ENCODE assay signal across 8 mouse cellular contexts in the genomic region with DNA sequence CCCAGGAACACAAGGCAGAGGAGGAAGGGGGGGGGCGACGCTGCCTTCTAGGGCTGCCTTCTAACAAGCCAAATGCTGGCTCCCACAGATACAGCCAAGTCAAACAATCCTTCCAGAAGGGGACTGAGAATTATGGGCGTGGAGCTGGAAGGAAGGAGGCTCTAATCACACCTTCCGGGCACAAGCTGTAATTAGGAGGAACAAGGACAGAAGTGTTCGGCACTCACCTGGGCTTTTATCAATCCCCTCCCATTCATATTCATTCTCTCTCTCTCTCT. TPM values are rescaled to one million over a fixed set of nuclear protein-coding genes. Genes with fewer than 3 reads are reported as not detected.
DNase-seq lines count a peak whose midpoint lies in the region; ATAC-seq lines count a peak whose summit lies in the region.

No protein-coding gene starts in this region.

- H3K9me3 ChIP-seq in megakaryocyte, embryonic 14.5 days: no peaks in the 10 kb centered on the region
- H3K9me3 ChIP-seq in heart, embryonic 15.5 days (replicated peaks): no peaks in the 10 kb centered on the region
- no peaks in the 10 kb centered on the region for H3K9me3 ChIP-seq in liver, embryonic 16.5 days (replicated peaks; ENCODE audit: control insufficient read depth, low read length)
- no peaks in the 10 kb centered on the region for H3K9me3 ChIP-seq in stomach, embryonic 15.5 days

- no peak for ATAC-seq in megakaryocyte, adult 5-6 weeks (ENCODE audit: poor library complexity, severe bottlenecking)
- no peak for ATAC-seq in heart, embryonic 15.5 days (replicated peaks; ENCODE audit: insufficient number of reproducible peaks, insufficient read depth, low FRiP score, low read depth)
- ATAC-seq in liver, embryonic 16.5 days (ENCODE audit: low read depth): no peak
- peak; percentile 41; the same call in 1 of the 2 replicates for ATAC-seq in stomach, embryonic 15.5 days (ENCODE audit: insufficient read depth, low FRiP score, low read depth)

- intact Hi-C loops in left cerebral cortex, postnatal 14 days (cut with DNase I): no loop called here

- H3K4me2 ChIP-seq in heart, embryonic 15.5 days: peak overlapping the region; percentile 69
- peak overlapping the region; percentile 40 for H3K4me2 ChIP-seq in liver, embryonic 16.5 days (ENCODE audit: low read depth, low read length)
- peak overlapping the region; percentile 62 for H3K4me2 ChIP-seq in stomach, embryonic 15.5 days

- H3K36me3 ChIP-seq in megakaryocyte, embryonic 14.5 days (replicated peaks; ENCODE audit: low read length): peaks cover 40% of the 10 kb centered on the region
- no peaks in the 10 kb centered on the region for H3K36me3 ChIP-seq in heart, embryonic 15.5 days
- no peaks in the 10 kb centered on the region for H3K36me3 ChIP-seq in liver, embryonic 16.5 days (ENCODE audit: control insufficient read depth, insufficient read depth)
- H3K36me3 ChIP-seq in stomach, embryonic 15.5 days: no peaks in the 10 kb centered on the region

- peak overlapping the region; percentile 13; the same call in 1 of the 2 replicates for H3K9ac ChIP-seq in heart, embryonic 15.5 days
- H3K9ac ChIP-seq in liver, embryonic 16.5 days (ENCODE audit: low read depth, low read length): no peak overlapping the region; the same call in 1 of the 2 replicates
- H3K9ac ChIP-seq in stomach, embryonic 15.5 days: no peak overlapping the region

- DNase-seq in cerebellum, adult 11 months: no peak
- no peak for DNase-seq in left cerebral cortex, postnatal 14 days (ENCODE audit: low spot score in 2 of 2)
- no peak for DNase-seq in spleen, postnatal 10 days (ENCODE audit: low spot score in 2 of 2)

- 16% methylated on average over 5 of the region's 5 CpGs for WGBS in heart, embryonic 15.5 days
- 10% methylated on average over 4 of the region's 5 CpGs for WGBS in liver, embryonic 16.5 days (ENCODE audit: insufficient replicate concordance)
- 6% methylated on average over 5 of the region's 5 CpGs for WGBS in stomach, embryonic 15.5 days

- peaks cover 81% of the 10 kb centered on the region for H3K4me1 ChIP-seq in megakaryocyte, embryonic 14.5 days
- H3K4me1 ChIP-seq in heart, embryonic 15.5 days (replicated peaks): peaks cover 78% of the 10 kb centered on the region
- H3K4me1 ChIP-seq in liver, embryonic 16.5 days (ENCODE audit: control insufficient read depth, low read depth, low read length): peaks cover 50% of the 10 kb centered on the region
- H3K4me1 ChIP-seq in stomach, embryonic 15.5 days: peaks cover 69% of the 10 kb centered on the region

- H3K27ac ChIP-seq in heart, embryonic 15.5 days: peak overlapping the region; percentile 88
- peak overlapping the region; percentile 55 for H3K27ac ChIP-seq in liver, embryonic 16.5 days (ENCODE audit: low read length)
- peak overlapping the region; percentile 89 for H3K27ac ChIP-seq in stomach, embryonic 15.5 days

- H3K4me3 ChIP-seq in megakaryocyte, embryonic 14.5 days (replicated peaks): peak overlapping the region; percentile 95
- peak overlapping the region; percentile 76 for H3K4me3 ChIP-seq in heart, embryonic 15.5 days
- 0 out of 2 replicates have a peak overlapping the region, but pooled peaks have one; percentile 14 for H3K4me3 ChIP-seq in liver, embryonic 16.5 days (ENCODE audit: low read depth, low read length)
- peak overlapping the region; percentile 20; the same call in 1 of the 2 replicates for H3K4me3 ChIP-seq in stomach, embryonic 15.5 days (replicated peaks)

- no peaks in the 10 kb centered on the region for H3K27me3 ChIP-seq in megakaryocyte, embryonic 14.5 days (replicated peaks)
- no peaks in the 10 kb centered on the region for H3K27me3 ChIP-seq in heart, embryonic 15.5 days
- H3K27me3 ChIP-seq in liver, embryonic 16.5 days (ENCODE audit: control insufficient read depth, insufficient read depth, low read depth, low read length): no peaks in the 10 kb centered on the region
- no peaks in the 10 kb centered on the region for H3K27me3 ChIP-seq in stomach, embryonic 15.5 days (replicated peaks)

RNA-seq across cellular contexts. Expression of a gene that starts 53.1 kb away (rescaled TPM):
- polyA plus RNA-seq in megakaryocyte, embryonic 14.5 days (2012; ENCODE audit: insufficient read depth, low replicate concordance): 30.5 and 59.7 TPM in 2 replicates
- 9.4 and 9.7 TPM in 2 replicates for total RNA-seq in megakaryocyte, adult 5-6 weeks (2015)
- 26.4 and 29.7 TPM in 2 replicates for total RNA-seq in megakaryocyte, adult 5-6 weeks (2017)
- 65.4 and 69.6 TPM in 2 replicates for polyA plus RNA-seq in heart, embryonic 15.5 days (2015; fragmentation: Nextera tagmentation; extraction: Ambion mirVana)
- 10.0 TPM in 2 replicates for polyA plus RNA-seq in liver, embryonic 16.5 days (2015; fragmentation: Nextera tagmentation; extraction: Ambion mirVana)
- 80.5 and 87.0 TPM in 2 replicates for polyA plus RNA-seq in stomach, embryonic 15.5 days (2015; fragmentation: Nextera tagmentation; extraction: Ambion mirVana)
- total RNA-seq in left cerebral cortex, postnatal 14 days (2021): 10 to 100 TPM; 48.0 to 53.4 TPM

Comparison
In these comparisons a context has a peak if more than half of its experiments do, and no peak if none do; other contexts are left out.
1. H3K4me3 ChIP-seq: peak in every context shown above with its lines; median percentile 95 in megakaryocyte, embryonic 14.5 days; 76 in heart, embryonic 15.5 days; 20 in stomach, embryonic 15.5 days; 14 in liver, embryonic 16.5 days.